Mouse (Mus musculus) forebrain, embryonic 10.5 days (tissue): ENCODE measurements around the gene Ccdc157. TPM values are rescaled to one million over a fixed set of nuclear protein-coding genes. Genes with fewer than 3 reads are reported as not detected.
"Not testable (repeated sequence)": the region's sequence is repeated elsewhere in the genome, so short reads cannot be mapped to it uniquely, and the experiment has no call there.

ENCODE experiments used
- DNase-seq: peaks from one replicate; pipeline ENCODE4 v3.0.0-alpha.2; 2017; ENCODE audit warnings: low spot score; ENCODE audit errors: extremely low spot score
- H3K27ac ChIP-seq: fragments of 300-500 bp; sonication (generic); 2 replicates; pipeline ENCODE4 v1.5.1; 2016; ENCODE audit warnings: mild to moderate bottlenecking
- H3K27me3 ChIP-seq: fragments of 300-500 bp; sonication (generic); 2 replicates; pipeline ENCODE4 v1.6.1; 2016; ENCODE audit warnings: mild to moderate bottlenecking; ENCODE audit not compliant: poor library complexity, severe bottlenecking
- H3K36me3 ChIP-seq: fragments of 300-500 bp; sonication (generic); replicated peaks from 2 replicates; pipeline ENCODE4 v1.6.1; 2016; ENCODE audit warnings: mild to moderate bottlenecking, moderate library complexity
- H3K4me1 ChIP-seq: fragments of 300-500 bp; sonication (generic); 2 replicates; pipeline ENCODE4 v1.6.1; 2016
- H3K4me3 ChIP-seq: fragments of 300-500 bp; sonication (generic); 2 replicates; pipeline ENCODE4 v1.5.1; 2016; ENCODE audit warnings: mild to moderate bottlenecking, moderate library complexity
- H3K9me3 ChIP-seq: fragments of 300-500 bp; sonication (generic); 2 replicates; pipeline ENCODE4 v1.6.1; 2016; ENCODE audit warnings: mild to moderate bottlenecking, moderate library complexity
- WGBS: fragments of 180-500 bp; shearing (Covaris S2); methylation state at CpG from one replicate; pipeline ENCODE4 v1.1.7; 2016; 5-methylcytosine and 5-hydroxymethylcytosine counted together
- polyA plus RNA-seq: library from polyadenylated mRNA; unstranded; fragments of >200 nt; fragmentation: Nextera tagmentation; extraction: Ambion mirVana; gene quantifications from 2 replicates; pipeline ENCODE4 v1.2.1, GENCODE M21; 2016

Ccdc157 gene
- polyA plus RNA-seq, 1 experiment from 2014 or later: 7.8 TPM

DNA sequence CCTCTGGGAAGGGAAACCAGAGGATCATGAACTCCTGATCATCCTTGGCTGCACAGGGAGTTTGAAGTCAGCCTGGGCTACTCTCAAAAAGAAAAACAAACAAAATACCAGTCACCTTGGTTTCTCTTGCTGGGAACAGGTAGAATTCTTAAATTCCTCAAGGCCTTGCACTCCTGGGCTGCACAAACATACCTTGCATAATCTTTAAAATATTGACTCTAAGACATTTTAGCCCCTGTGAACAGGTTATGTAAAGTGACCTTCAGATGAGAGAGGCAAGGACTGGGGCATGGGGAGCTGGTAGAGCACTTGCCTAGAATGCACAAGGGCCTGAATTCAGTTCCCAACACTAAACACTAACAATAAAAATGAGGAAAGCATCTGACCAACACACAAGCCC, 18.6 kb downstream of the Ccdc157 start:
- no peak overlapping the region for H3K4me3 ChIP-seq
- H3K4me1 ChIP-seq: peaks cover 6% of the 10 kb centered on the region
- no peak overlapping the region for H3K27ac ChIP-seq
- peaks cover 83% of the 10 kb centered on the region for H3K36me3 ChIP-seq
- H3K9me3 ChIP-seq: no peaks in the 10 kb centered on the region
- DNase-seq: no peak
- no peaks in the 10 kb centered on the region for H3K27me3 ChIP-seq

DNA sequence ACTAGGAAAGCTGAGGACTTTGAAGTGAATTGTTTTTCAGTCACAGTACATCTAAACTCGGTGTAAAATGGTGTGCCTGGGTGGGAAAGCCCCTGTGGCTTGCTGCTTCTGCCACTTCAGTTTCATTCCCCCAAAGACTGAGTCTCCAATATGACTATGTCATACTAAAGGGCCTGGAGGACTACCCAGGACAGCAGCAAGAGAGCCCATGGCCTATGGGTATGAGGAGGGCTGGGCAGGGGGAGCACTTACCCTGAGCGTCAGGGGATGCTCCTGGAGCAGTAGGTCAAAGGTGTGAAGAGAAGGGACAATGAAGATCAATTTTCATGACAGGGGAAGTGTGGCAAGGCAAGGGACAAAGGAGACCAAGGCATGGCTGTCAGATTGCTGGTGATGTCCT, 21.1 kb downstream of the Ccdc157 start:
- no peak overlapping the region for H3K4me3 ChIP-seq
- H3K4me1 ChIP-seq: peaks cover 25% of the 10 kb centered on the region
- H3K27me3 ChIP-seq: no peaks in the 10 kb centered on the region
- 83% methylated on average over 2 of the region's 2 CpGs for WGBS
- H3K27ac ChIP-seq: no peak overlapping the region
- DNase-seq: no peak
- peaks cover 71% of the 10 kb centered on the region for H3K36me3 ChIP-seq
- no peaks in the 10 kb centered on the region for H3K9me3 ChIP-seq

DNA sequence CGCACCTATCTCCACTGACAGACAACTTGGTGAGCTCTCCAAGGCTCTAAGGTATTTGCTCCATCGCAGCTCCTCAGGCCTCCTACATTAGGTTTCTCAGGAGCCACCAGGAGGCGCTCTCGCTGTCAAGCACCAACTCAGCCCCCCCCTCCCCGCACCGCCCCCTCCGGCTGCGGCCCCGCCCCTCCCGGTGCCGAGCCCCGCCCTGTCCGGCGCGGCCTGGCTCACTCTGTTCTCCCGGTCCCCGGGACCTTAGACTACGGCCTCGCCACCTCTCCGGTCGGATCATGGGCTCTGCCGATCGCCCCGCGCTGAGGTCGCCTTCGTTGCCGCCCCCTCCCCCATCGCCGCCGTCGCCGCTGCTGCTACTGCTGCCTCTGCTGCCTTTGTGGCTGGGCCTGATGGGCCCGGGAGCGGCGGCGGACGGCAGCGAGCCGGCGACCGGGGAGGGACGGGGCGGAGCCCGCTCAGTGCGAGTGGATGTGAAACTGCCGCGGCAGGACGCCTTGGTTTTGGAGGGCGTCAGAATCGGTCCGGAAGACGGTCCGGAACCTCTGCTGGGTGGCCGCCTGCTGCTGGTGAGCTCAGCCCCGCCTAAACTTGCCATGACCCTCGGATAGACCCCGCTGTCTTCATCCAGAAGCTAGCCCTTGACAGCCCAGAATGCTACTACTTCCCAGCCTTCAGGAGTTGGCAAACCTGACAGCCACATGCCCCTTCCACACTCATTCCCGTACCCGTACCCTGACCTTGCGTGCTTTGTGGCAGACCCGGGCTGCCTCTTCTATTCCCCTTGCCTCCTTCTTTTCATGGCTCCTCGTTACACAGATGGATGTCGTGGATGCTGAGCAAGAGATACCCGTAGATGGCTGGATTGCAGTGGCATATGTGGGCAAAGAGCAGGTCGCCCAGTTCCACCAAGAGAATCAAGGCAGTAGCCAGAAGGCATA, 24.8 kb downstream of the Ccdc157 start, which contains the start of gene Rnf215:
TSS of gene Rnf215 (plus strand) at position 217 of the 950 bp plus-strand sequence.
- H3K4me3 ChIP-seq: peak within 1 kb of the TSS; percentile 81
- 2% methylated on average over 66 of the region's 66 CpGs for WGBS
- H3K36me3 ChIP-seq: peaks cover 34% of the 10 kb centered on the region
- H3K27me3 ChIP-seq: no peaks in the 10 kb centered on the region
- DNase-seq: peak; percentile 89
- peak within 1 kb of the TSS; percentile 95 for H3K27ac ChIP-seq
- H3K9me3 ChIP-seq: peaks cover 5% of the 10 kb centered on the region; the same call in 1 of the 2 replicates
- H3K4me1 ChIP-seq: peaks cover 34% of the 10 kb centered on the region

DNA sequence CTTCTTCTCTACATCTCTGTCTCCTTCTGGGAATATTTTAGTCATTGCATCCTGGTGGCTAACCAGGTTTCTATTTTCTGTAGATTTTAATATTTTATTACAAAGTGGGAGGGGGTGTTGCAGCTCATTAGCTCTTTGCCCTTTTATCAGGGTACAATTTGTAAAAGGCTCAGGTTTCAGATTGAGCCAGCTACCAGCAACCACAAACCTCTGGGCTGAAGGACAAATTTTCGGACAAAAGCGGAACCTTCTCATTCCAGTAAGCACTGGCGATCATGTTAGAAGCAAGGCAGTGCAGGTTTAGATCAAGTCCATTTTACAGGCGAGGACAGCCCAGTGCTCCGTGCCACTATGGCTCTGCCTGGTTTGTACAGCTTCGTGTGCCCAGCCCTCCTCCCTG, 25.7 kb downstream of the Ccdc157 start:
- H3K27me3 ChIP-seq: no peaks in the 10 kb centered on the region
- 57% methylated on average over 6 of the region's 6 CpGs for WGBS
- no peak for DNase-seq
- H3K36me3 ChIP-seq: peaks cover 25% of the 10 kb centered on the region
- H3K27ac ChIP-seq: no peak overlapping the region
- H3K4me3 ChIP-seq: peak overlapping the region; percentile 81
- peaks cover 34% of the 10 kb centered on the region for H3K4me1 ChIP-seq
- H3K9me3 ChIP-seq: peaks cover 5% of the 10 kb centered on the region; the same call in 1 of the 2 replicates

DNA sequence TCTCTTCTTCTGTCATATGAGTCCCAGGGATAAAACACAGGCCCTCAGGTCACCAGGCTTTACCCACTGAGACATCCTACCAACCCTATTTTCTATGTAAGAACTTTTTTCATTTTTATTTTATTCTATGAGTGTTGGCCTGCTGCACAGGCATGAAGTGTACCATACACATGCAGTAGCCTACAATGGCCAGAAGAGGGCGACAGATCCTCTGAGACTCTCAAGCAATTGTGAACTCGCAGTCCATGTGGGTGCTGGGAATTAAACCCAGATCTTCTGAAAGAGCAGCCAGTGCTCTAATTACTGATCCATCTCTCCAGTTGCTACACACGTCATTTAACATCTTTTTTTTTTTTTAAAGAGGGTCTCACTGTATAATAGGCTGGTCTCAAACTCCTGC, 26.6 kb downstream of the Ccdc157 start:
- Histone ChIP-seq H3K27ac (no peak overlapping the region), H3K27me3 (no peaks in the 10 kb centered on the region), H3K4me1 (peaks cover 34% of the 10 kb centered on the region), H3K9me3 (peaks cover 5% of the 10 kb centered on the region; the same call in 1 of the 2 replicates), H3K4me3 (no peak overlapping the region), H3K36me3 (peaks cover 16% of the 10 kb centered on the region)
- 54% methylated on average over 3 of the region's 3 CpGs for WGBS
- DNase-seq: no peak

DNA sequence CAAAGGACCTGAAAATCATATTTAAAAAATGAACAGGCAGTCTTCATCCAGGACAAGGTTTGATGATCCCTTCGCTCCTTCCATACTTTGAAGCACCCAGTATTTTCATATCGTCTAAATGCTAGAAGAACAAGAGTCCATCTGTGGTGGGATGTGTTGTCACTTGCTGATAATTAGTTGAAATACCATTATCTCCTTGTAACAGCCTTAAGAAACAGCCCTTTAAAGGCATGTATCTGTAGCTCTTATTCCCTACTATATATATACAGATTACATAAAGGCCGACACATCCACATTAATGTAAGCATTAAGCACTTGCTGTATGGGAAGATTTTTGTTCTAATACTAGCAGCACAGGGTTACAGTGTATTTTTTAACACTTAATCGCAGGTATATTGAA, 31.6 kb downstream of the Ccdc157 start:
- not testable (repeated sequence) for H3K27me3 ChIP-seq, H3K4me1 ChIP-seq, H3K36me3 ChIP-seq, H3K4me3 ChIP-seq, H3K27ac ChIP-seq, DNase-seq
- peaks cover 14% of the 10 kb centered on the region; the same call in 1 of the 2 replicates for H3K9me3 ChIP-seq
- WGBS: 96% methylated on average over 4 of the region's 4 CpGs

DNA sequence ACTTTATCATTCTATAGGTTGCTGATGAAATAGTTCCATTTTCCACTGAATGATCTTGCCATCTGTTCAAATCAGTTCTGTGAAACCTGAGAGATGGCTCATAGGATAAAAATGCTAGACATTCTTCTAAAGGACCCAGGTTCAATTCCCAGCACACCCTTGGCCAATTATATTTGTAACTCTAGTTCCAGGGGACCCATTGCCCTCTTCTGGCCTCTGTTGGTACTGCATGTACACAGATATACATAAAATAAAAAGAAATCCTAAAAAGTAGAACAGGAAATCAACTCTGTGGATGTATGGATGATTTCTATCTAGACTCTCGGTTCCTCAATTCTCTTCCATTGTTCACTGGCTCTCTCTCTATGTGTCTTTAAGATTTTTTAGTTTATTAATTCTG, 33.0 kb downstream of the Ccdc157 start:
- Histone ChIP-seq H3K4me3 (no peak overlapping the region), H3K36me3 (no peaks in the 10 kb centered on the region), H3K9me3 (peaks cover 13% of the 10 kb centered on the region; the same call in 1 of the 2 replicates), H3K27me3 (no peaks in the 10 kb centered on the region), H3K4me1 (peaks cover 10% of the 10 kb centered on the region), H3K27ac (no peak overlapping the region)
- no peak for DNase-seq
- 93% methylated on average over 1 of the region's 1 CpGs for WGBS

DNA sequence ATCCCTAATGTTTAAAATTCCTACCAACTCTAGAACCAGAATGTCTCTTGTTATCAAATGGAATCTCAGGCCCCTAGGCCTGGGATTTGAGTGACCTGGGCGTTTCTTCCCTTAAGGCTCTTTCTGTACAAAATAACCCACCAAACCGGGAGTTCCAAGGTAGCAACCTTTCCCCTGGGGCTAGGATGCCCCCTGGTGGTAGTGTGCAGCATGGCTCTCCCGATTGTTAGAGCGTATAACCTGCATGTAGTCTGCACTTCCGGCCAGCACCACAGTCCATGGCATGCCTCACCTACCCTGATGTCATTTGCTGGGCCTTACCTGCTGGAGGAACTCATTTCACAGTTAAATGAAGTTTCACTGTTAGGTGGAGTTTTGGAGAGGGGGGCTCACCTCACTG, 36.2 kb downstream of the Ccdc157 start:
- WGBS: 72% methylated on average over 5 of the region's 5 CpGs

DNA sequence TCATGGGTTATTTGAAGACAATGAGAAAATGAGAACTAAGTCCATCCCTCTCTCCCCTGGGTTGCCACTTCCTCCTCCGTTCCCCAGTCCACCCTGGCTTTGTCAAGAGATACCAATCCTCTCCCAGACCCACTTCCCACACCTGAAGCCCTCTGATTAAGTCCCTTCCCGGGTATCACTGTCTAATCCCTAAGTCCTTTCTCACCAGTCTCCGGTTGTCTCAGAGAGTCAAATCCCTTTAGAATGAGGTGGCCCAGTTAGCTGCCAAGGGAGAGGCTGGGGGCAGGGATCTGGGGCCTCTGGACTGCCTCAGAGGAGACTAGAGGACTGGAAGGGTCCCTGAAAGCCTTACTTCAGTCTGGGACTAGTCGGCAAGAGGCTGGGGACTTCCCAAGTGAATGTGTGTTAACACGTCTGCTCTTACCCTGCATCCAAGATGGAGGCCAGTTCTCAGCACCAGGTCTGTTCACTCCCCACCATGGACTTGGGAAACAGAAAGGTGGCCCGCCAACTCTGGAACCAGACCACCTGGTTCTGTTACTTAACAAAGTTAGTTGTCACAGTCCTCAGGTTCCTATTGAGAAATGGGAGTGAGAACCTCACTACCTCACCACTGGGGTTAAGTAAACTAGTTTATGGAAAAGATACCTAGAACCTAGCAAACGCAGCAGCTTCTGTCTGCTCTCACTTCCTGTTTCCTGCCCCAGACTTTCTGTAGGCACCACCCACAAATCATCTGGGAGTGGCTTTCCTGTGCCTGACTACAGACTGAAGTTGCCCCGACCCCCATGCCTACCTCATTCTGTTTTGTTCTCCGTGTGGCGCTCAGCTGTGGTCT, 37.1 kb downstream of the Ccdc157 start, which contains the start of gene Sec14l2:
TSS of gene Sec14l2 (minus strand) at position 674 of the 838 bp plus-strand sequence.
- DNase-seq: no peak
- no peak within 1 kb of the TSS for H3K4me3 ChIP-seq
- H3K27ac ChIP-seq: no peak within 1 kb of the TSS
- H3K9me3 ChIP-seq: peaks cover 13% of the 10 kb centered on the region; the same call in 1 of the 2 replicates
- 62% methylated on average over 10 of the region's 10 CpGs for WGBS
- H3K27me3 ChIP-seq: peaks cover 30% of the 10 kb centered on the region
- peaks cover 13% of the 10 kb centered on the region for H3K4me1 ChIP-seq
- H3K36me3 ChIP-seq: no peaks in the 10 kb centered on the region

More for the DNA sequence above, 36.2 kb downstream of the Ccdc157 start:
- H3K27me3 ChIP-seq: peaks cover 22% of the 10 kb centered on the region
- H3K36me3 ChIP-seq: no peaks in the 10 kb centered on the region
- DNase-seq: no peak
- no peak overlapping the region for H3K27ac ChIP-seq
- peaks cover 3% of the 10 kb centered on the region for H3K4me1 ChIP-seq
- H3K4me3 ChIP-seq: no peak overlapping the region
- peaks cover 13% of the 10 kb centered on the region; the same call in 1 of the 2 replicates for H3K9me3 ChIP-seq

DNA sequence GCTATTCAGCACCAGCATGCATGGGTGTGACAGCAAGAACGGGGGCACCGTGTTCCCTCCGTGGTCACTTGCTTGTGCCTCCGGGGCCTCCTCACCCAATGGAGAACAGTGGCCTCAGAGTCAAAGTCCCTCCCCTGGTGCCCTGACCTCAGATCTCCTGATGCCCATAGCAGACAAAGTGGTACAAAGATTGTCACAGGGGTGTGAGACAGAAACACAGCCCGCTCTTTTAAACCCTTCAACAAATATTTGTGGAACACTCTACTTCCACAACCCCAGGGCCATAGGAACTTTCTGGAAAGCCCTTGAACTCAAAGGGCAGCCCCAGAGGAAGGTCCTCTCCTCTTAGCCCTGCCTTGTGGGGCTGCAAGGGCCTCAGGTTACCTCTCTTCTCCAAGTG, 37.9 kb downstream of the Ccdc157 start:
- no peak overlapping the region for H3K4me3 ChIP-seq
- peaks cover 13% of the 10 kb centered on the region; the same call in 1 of the 2 replicates for H3K9me3 ChIP-seq
- WGBS: 91% methylated on average over 5 of the region's 5 CpGs
- peaks cover 37% of the 10 kb centered on the region for H3K27me3 ChIP-seq
- H3K36me3 ChIP-seq: no peaks in the 10 kb centered on the region
- DNase-seq: no peak
- H3K27ac ChIP-seq: no peak overlapping the region
- H3K4me1 ChIP-seq: peaks cover 20% of the 10 kb centered on the region

DNA sequence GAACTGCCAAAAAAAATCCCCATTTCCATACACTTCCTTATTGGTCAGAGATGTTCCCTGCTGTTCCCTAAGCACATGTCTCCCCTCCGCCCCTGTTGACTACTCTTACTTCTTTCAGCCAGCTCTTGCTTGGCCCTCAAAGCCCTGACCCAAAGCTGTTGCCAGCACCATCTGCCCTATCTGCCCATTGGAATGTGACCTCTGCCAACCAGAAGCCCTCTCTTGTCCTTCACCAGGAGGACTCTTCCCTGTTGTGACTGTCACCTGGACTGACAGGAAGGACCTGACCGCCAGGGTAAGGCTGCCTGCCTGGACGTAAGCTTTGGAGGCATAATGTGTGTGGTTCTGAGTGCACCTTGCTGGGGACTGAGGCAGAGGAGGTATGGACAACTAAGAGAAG, 38.4 kb downstream of the Ccdc157 start:
- Histone ChIP-seq H3K4me3 (no peak overlapping the region), H3K36me3 (no peaks in the 10 kb centered on the region), H3K4me1 (peaks cover 23% of the 10 kb centered on the region), H3K27ac (no peak overlapping the region), H3K9me3 (peaks cover 10% of the 10 kb centered on the region; the same call in 1 of the 2 replicates), H3K27me3 (peaks cover 43% of the 10 kb centered on the region)
- whole genome bisulfite sequencing: 82% methylated on average over 3 of the region's 3 CpGs
- DNase-seq: no peak

DNA sequence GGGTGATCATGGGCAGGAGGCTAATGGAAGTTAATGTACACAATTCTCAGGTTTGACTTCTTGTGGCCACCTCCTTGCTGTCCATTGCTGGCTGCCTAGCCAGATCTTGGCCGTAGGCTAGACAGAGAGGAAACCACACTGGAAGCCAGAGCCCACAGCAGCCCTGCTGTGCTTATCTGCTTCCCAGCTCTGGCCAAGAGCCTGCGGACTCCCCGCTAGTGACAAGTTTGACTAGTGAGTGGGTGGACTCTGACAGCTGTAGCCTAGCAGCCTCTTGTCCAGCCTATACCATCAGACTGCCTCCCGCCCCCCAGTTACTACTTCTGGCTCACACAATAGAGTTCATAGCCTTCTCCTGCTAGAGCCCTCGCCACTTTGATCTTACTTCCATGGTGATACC, 40.5 kb downstream of the Ccdc157 start:
- Histone ChIP-seq H3K4me3 (no peak overlapping the region), H3K4me1 (peaks cover 24% of the 10 kb centered on the region), H3K36me3 (no peaks in the 10 kb centered on the region), H3K27me3 (peaks cover 49% of the 10 kb centered on the region), H3K9me3 (no peaks in the 10 kb centered on the region), H3K27ac (no peak overlapping the region)
- 84% methylated on average over 5 of the region's 5 CpGs for WGBS
- no peak for DNase-seq
